Mouse (Mus musculus): ENCODE measurements around the gene Cdk14. TPM values are rescaled to one million over a fixed set of nuclear protein-coding genes. Genes with fewer than 3 reads are reported as not detected.

Gene Cdk14
- total RNA-seq, 2 experiments from 2014 or later = 209 to 215 TPM

GRCm38 (mm10) chr5:4868563-4869120 is 551.5 kb downstream of the Cdk14 start:
- DNase-seq (ENCODE audit: low spot score in 2 of 2) = no peak

GRCm38 (mm10) chr5:4867849-4868562 is 552.1 kb downstream of the Cdk14 start:
- DNase-seq (ENCODE audit: low spot score in 2 of 2) = no peak

DNA sequence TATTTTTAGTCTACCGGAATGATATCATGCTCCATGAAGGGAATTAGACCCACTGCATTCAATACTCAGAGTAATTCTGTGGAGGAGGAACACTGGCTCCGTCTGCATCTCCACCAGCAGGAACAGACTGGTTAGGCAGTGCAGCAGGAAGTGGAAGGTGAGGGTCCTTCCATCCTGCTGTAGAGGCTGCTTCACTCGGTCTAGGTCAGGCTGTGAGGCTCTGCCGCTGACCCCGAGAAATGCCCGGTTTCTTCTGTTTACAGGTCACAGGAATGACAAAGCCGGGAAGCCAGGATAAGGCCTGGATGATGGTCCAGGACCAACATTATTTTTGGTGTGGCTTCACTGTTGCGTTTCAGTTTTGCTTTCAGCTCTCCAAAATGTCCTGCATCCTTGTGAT is 553.2 kb downstream of the Cdk14 start:
- no peak for DNase-seq (ENCODE audit: low spot score in 2 of 2)

- DNase-seq (ENCODE audit: low spot score in 2 of 2) = no peak
Observed at GRCm38 (mm10) chr5:4866099-4866498, 554.0 kb downstream of the Cdk14 start.

DNA sequence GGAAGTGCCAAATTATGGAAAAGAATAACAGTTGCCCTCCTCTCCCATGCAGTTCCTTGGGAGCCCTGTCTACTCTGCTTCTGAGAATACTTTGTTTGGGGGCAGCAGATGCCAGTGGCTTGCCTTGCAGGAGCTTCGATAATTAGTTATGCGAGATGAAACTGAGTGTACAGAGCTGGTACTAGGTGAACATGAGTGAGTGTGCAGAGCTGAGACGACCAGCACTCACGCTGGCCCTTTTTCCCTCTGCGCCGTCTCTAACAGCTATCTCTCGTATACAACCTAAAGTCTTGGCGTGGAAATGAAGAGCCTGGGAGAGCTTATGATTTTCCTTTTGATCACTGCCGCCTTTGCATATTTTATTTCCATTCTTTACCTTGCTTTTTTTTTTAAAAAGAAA is 558.5 kb downstream of the Cdk14 start:
- no peak for DNase-seq (ENCODE audit: low spot score in 2 of 2)

- DNase-seq (ENCODE audit: low spot score in 2 of 2) = no peak
Observed at GRCm38 (mm10) chr5:4861141-4861540, 559.0 kb downstream of the Cdk14 start.

DNA sequence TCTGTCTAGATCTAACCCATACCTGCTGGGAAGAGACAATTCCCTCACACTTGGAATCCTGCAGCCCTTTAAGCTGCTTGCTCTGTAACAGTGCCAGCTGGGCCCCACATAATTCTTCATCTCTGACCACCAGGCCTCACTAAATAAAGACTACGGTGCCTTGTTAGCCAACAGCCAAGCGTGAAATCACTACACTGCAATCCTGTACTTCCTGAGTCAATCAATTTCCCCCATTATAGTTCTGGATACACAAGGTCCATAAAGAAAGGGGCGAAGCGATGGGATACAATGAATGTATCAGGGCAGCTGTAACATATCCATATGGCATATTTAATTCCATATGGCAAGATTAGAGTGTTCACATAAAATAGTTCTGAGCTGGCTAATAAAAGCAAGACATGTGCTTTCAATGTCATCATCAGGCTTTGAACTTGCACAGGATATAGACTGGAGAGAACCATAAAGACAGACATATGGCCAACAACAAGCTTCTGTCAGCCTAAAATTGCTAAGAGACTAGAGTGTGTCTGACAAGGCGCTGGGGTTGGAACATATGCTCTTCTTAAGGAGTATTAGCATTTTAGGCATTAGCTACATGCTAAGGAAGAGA is 562.0 kb downstream of the Cdk14 start:
- DNase-seq (ENCODE audit: low spot score in 2 of 2) = no peak

- DNase-seq (ENCODE audit: low spot score in 2 of 2) = no peak
Observed at GRCm38 (mm10) chr5:4853503-4853902, 566.6 kb downstream of the Cdk14 start.

DNA sequence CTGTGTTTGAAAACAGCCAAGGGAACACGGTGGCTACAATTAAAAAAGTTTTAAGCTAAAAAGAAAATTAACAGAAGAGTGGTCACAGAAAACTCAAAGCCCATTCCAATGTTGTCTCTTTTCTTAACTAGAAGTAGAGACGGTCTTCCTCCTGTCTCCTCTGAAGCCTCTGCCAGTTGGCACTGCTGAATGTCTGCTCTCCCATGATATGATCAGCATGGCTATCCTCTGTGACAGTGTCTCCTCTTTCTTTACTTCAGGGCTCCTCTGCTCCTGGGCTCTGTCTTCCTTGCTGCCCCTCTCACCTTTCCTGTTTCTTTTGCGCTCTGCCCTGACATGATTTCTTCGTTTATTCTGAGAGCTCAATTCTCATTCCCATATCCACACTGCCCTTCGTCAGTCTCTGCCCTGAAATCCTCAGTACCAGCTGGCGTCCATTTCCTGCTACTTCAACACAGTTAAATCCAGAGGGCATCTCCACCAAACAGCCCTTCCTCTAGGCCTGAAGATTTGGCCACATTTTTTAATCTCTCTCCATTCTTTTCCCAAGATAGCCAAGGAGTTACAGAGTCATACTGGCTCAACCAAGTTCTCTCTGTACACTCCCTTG is 567.3 kb downstream of the Cdk14 start:
- DNase-seq (ENCODE audit: low spot score in 2 of 2) = no peak

GRCm38 (mm10) chr5:4851934-4852710 is 568.0 kb downstream of the Cdk14 start:
- no peak for DNase-seq (ENCODE audit: low spot score in 2 of 2)

- DNase-seq (ENCODE audit: low spot score in 2 of 2) = no peak
Observed at GRCm38 (mm10) chr5:4851245-4851933, 568.7 kb downstream of the Cdk14 start.

GRCm38 (mm10) chr5:4834819-4835480 is 585.2 kb downstream of the Cdk14 start:
- DNase-seq (ENCODE audit: low spot score in 2 of 2) = no peak

- no peak for DNase-seq (ENCODE audit: low spot score in 2 of 2)
Observed at GRCm38 (mm10) chr5:4833940-4834339, 586.2 kb downstream of the Cdk14 start.

GRCm38 (mm10) chr5:4826886-4827285 is 593.2 kb downstream of the Cdk14 start:
- no peak for DNase-seq (ENCODE audit: low spot score in 2 of 2)

DNA sequence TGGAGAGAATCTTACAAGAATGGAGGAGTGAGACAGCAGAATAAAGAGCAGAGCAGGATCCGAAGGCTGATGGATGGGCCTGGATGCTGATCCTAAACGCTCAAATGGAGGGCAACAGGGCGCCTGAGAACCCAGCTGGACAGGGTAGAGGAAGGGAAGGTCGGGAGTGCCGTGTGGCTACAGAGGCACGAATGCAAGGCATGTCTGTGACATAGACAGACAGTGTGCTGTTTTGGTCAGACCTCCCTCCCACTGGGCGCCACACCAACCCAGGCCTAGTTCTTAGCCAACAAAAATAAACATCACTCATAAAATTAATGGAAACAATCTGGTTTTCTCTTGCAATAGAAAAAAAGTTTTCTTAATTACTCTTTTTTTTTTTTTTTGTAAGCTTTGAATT is 594.2 kb downstream of the Cdk14 start:
- no peak for DNase-seq (ENCODE audit: low spot score in 2 of 2)

DNA sequence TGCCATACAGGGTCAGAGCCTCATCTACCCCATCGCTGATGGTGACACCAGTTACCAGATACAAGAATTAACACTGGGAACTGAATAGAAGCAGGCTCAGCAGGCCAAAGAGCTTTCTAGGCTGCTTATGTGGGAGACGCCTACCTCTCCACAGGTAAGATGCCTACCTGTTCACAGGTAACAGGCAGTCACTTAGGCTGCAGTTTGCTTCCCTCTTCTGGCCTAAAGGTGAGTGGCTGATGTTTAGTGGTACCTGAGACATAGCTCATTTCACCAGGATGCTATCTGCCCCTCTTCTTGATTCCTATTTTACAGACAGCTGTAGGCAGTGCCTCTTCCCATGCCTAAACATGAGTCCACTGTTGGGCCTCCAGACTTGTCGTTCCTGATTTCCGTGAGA is 595.0 kb downstream of the Cdk14 start:
- DNase-seq (ENCODE audit: low spot score in 2 of 2) = no peak

DNA sequence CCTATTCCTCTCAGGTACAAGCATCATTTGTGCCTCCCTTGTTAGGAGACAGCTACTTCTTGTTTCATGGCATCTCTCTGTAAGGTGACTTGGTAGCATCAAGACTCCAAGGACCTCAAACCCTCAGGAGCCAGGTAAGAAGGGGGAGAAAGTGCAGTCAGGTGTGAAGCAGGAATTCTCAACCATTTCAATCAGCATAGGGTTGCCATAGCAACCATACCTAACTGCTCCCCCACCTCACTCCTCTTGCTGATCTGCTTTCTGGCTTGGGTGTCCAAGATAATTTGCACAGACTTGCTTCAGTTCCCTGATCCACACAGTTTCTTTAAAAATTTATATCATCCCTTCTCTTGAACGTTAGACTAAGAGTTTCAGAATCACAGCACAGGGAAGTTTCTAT is 595.9 kb downstream of the Cdk14 start:
- DNase-seq (ENCODE audit: low spot score in 2 of 2) = no peak

- DNase-seq (ENCODE audit: low spot score in 2 of 2) = no peak
Observed at GRCm38 (mm10) chr5:4822041-4822440, 598.1 kb downstream of the Cdk14 start.

- no peak for DNase-seq (ENCODE audit: low spot score in 2 of 2)
Observed at GRCm38 (mm10) chr5:4821368-4821771, 598.7 kb downstream of the Cdk14 start.

DNA sequence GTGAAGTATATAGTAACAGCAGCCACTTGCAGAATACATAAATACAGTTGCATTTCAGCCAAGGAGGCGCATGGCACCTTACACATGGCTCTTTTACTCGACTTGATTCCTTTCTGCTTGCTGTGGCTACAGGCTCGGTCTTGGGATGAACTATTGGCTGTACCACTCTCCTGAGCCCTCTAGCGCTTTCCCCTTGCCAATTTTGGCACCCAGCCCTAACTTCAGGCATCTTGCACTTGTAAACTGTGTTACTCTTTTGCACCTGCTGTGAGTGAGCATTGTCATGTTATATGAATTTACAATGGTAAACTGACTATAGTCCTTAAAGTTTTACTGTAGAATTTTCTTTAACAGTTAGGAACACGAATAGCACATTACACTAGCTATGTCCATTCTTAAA is 603.1 kb downstream of the Cdk14 start:
- DNase-seq (ENCODE audit: low spot score in 2 of 2) = no peak

Data from left cerebral cortex, adult 18-20 months (tissue).